Mouse (Mus musculus): ENCODE measurements at regions not wholly inside any gene's neighbourhood (a gene's known extent, or its start where the extent isn't known, plus 50 kb on each side); places are given as distances from the start of the nearest gene placed in this dataset.

- no peak for DNase-seq (ENCODE audit: low spot score in 2 of 2)
These were observed 814.8 kb downstream of the Car8 start for GRCm38 (mm10) chr4:7424081-7424480.

- no peak for DNase-seq (ENCODE audit: low spot score in 2 of 2)
These were observed 815.6 kb downstream of the Car8 start for GRCm38 (mm10) chr4:7423204-7423603.

DNA sequence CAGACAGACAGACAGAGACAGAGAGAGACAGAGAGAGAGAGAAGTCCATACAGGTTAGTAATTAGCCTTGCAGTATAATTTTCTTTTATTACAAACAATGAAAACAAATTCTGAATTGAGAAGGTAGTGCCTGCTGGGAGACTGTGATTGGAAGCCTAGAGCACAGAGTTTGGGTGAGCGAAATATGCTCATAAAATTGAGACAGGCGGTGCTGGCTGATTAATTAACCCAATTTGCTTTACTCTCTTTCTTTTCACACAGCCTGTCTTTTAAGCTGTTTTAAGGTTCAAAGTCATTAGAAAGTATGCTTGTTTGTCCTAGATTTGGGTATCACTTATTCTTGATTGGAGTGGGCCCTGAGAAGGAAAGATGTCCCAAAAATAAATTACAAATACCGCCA is 816.1 kb downstream of the Car8 start:
- DNase-seq (ENCODE audit: low spot score in 2 of 2) = no peak

- no peak for DNase-seq (ENCODE audit: low spot score in 2 of 2)
These were observed 824.5 kb downstream of the Car8 start for GRCm38 (mm10) chr4:7414301-7414700.

DNA sequence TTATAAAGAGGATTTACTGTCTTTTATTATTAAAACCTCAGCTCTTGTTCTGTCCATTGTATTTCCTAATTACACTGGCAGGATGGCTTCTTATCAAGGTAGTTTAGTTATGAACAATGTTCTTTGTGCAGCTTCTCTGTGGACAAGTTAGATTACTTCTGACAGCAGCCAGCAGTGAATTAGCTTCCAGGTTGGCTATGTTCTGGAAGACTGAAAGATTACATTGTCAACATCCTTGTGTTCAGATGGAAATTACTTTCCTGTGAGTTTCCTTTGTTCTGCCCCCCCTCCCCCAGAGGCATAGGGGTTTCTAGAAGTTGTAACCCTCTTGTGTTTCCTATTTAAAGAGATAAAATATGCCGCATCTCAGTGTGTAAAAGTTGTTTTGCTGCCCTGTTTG is 846.1 kb downstream of the Car8 start:
- DNase-seq (ENCODE audit: low spot score in 2 of 2) = no peak

- peak; percentile 28 to 30 for DNase-seq (ENCODE audit: low spot score in 2 of 2)
These were observed 847.2 kb downstream of the Car8 start for GRCm38 (mm10) chr4:7391596-7391995.

GRCm38 (mm10) chr4:7385069-7385468 is 853.8 kb downstream of the Car8 start:
- DNase-seq (ENCODE audit: low spot score in 2 of 2) = no peak

DNA sequence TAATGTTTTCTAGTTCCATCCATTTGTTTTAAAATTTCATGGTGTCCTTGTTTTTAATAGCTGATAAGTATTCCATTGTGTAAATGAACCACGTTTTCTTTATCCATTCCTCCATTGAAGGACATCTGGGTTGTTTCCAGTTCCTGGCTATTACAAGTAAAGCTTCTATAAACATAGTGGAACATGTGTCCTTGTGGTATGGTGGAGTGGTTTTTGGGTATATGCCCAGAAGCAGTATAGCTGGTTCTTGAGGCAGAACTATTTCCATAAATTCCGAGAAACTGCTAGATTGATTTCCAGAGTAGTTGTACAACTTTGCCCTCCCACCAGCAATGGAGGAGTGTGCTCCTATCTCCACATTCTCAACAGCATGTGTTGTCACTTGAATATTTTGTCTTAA is 858.8 kb downstream of the Car8 start:
- no peak for DNase-seq (ENCODE audit: low spot score in 2 of 2)

GRCm38 (mm10) chr4:7364238-7365040 is 874.4 kb downstream of the Car8 start:
- no peak for DNase-seq (ENCODE audit: low spot score in 2 of 2)

DNA sequence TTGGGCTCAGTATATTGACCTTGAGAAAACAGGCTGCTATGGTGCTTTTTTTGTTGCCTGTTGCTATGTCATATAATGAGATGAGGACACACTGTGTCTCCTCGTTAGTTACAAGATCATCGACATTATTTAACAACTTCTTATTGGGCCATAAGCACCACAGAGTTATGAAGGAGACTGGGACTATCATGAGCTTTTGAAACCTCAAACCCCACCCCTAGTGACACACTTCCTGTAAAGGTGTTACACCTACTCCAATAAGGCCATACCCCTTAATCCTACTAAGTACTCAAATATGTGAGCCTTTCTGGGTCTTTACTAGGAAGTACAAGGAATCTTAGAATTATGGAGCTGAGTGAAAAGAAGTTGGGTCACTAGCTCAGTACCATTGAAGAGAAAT is 875.3 kb downstream of the Car8 start:
- no peak for DNase-seq (ENCODE audit: low spot score in 2 of 2)

DNA sequence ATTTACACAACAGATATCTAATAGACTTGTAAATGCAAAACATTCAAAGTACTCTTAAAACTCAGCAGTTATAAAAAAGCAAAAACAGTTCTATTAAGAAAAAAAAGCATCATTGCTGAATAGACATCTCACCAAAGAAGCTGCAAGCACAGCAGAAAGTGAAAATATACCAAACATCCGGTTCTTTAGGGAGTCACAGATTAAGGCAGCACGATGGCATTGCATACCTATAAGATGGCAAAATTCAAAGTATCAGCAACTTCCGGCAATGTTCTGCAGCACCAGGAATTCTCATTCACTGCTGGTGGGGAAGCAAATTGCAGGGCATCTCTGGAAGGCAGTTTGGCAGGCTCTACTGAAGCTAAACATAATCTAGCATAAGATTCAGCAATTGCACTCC is 882.6 kb downstream of the Car8 start:
- DNase-seq (ENCODE audit: low spot score in 2 of 2) = no peak

DNA sequence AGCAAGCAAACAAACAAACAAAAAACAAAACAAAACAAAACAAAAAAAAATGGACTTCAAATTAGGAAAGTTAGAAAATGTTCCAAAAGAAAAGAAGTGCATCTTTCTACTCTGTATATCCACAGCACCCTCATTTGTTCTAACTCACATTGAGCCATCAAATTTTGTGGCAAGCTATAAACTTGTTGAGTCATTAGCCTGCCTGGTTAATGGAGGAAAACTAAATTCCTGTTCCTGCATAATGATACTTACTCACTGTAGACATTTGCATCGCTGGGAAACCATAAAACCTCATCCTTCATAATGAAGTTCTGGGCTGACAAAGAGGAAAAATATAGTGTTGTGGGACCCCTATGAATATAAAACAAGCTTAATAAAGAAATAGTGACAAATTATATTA is 891.5 kb downstream of the Car8 start:
- DNase-seq (ENCODE audit: low spot score in 2 of 2) = no peak

GRCm38 (mm10) chr4:7341159-7341558 is 897.7 kb downstream of the Car8 start:
- no peak for DNase-seq (ENCODE audit: low spot score in 2 of 2)

DNA sequence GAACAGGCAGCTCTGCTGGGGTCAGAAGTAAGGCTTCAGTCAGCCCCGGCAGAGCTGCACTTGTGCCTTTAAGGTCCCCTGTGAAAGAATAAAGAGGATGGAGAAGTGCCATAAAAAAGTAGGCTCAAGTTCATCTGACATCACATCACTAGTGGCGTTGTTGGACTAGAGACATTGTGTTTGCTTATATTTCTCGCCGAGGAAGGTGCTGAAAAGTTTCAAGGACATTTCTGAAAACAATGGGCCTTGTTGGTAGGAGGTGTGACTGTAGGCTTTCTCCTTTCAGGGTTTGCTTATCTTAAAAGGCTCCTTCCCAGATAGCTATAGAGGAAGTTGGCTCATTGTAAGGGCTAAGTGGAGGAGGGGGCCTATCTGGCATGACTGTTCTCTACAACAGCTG is 924.6 kb downstream of the Car8 start:
- no peak for DNase-seq (ENCODE audit: low spot score in 2 of 2)

DNA sequence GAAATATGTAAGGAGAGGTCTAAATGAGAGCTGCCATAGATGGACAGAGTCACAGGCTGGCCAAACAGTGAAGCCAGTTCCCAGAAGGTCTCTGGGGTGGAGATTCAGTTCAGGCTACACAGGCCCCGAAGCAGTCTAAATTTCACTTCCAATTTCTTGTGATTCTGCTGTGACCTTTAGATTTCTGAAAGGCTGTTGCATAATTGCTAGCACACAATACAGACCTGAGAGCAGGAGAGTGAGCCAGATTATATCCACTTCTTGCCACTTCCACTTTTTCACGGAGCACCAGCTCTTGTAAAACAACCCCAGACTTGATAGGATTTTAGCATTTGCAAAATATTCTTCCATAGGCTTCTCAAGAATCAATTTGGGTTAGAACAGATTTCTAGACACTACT is 925.6 kb downstream of the Car8 start:
- no peak for DNase-seq (ENCODE audit: low spot score in 2 of 2)

DNA sequence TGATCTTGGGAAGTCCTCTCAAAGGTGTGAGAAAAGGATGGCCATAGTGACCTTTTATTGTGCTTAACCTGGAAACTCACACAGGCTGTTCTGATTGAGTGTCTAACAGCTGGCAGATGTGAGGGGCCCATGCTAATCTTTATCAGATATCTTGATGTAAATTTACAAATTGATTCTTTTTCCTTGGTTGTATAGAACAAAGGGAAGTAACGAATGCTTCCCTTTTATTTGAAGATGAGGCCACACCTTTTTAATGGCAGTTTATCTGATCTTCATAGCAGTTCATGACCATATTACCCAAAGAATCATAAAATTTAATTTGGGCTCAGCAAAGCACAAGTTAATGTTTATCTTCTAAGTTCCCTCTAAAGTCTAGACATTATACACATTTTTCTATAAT is 926.7 kb downstream of the Car8 start:
- no peak for DNase-seq (ENCODE audit: low spot score in 2 of 2)

DNA sequence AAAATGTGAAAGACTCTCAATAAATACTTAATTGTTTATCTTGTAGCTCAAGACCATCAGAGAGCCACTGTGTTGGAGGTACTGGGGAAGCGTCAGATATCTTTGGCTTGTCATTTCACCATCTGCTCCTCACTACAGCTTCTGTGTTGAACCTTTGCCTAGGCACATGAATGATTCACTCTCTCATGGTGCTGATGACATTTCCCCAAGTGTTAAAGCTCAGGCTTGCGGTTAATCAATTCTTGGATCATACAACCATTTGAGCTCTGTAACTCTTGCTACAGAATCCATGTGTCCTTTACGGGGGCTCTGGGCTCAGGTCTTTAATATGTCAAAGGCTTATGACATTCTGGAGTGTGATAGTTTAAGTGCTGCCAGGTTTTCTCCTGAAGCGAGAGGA is 969.8 kb downstream of the Car8 start:
- DNase-seq (ENCODE audit: low spot score in 2 of 2) = no peak

DNA sequence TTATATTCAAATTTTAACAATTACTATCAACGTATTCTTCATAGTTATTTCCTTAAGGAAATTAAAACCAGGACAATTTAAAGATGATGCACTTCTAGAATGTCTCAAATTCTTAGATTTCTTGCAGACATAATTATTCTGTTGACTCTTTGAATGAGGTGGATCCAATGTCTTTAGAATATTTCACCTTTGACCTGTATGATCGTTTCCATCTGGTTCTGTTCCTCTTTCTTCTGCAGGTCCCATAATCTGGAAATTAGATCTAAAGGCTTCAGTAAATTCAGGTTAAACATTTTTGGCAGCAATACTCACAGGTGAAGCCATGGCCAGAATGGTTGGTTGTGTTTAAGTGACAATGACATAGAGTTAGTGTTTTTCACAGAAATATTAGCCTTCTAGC is 982.4 kb downstream of the Car8 start:
- no peak for DNase-seq (ENCODE audit: low spot score in 2 of 2)

DNA sequence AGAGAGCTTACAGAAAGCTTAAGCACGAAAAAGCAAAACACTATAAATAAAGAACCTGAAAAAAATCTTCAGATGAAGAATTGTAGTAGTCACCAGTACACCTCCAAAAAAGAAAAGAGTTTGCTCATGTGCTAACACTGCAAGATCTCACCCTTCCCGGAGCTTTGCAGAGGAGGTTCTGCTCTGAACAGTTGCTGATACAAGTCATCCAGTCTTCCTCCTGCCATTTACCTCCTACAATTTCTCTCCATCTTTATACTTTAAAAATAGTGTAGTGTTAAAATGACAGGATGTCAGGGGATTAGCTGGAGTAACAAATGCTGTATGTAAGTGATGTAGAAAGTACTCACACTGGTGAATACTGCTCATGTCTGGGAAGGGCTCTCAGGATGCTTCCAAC is 985.2 kb downstream of the Car8 start:
- DNase-seq (ENCODE audit: low spot score in 2 of 2) = no peak

- no peak for DNase-seq (ENCODE audit: low spot score in 2 of 2)
These were observed 987.2 kb downstream of the Car8 start for GRCm38 (mm10) chr4:7251641-7252040.

DNA sequence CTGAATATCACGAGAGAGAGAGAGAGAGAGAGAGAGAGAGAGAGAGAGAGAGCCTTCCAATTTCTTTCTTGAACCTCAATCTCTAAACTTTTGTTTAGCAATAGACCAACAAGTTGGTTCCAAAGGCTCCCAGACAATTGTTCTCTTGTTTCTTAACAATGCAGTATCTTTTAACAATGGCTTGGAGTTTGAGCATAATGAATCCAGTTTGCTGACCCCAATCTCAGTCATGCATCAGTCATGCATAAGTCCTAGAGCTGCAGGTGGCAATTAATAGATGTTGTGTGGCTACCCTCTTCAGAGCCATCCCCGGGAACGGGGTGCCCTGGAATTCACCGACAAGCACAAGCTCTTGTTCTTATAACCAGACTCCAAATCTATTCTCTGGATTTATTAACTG is 991.0 kb downstream of the Car8 start:
- DNase-seq (ENCODE audit: low spot score in 2 of 2) = no peak

GRCm38 (mm10) chr4:7247244-7247643 is 991.6 kb downstream of the Car8 start:
- no peak for DNase-seq (ENCODE audit: low spot score in 2 of 2)

- no peak for DNase-seq (ENCODE audit: low spot score in 2 of 2)
These were observed 992.0 kb downstream of the Car8 start for GRCm38 (mm10) chr4:7246828-7247227.

- DNase-seq (ENCODE audit: low spot score in 2 of 2) = no peak
These were observed 993.2 kb downstream of the Car8 start for GRCm38 (mm10) chr4:7245653-7246052.

Data from gastrocnemius, postnatal 4 days (tissue).